Mouse (Mus musculus): ENCODE measurements at regions not wholly inside any gene's neighbourhood (a gene's known extent, or its start where the extent isn't known, plus 50 kb on each side); places are given as distances from the start of the nearest gene placed in this dataset.

DNA sequence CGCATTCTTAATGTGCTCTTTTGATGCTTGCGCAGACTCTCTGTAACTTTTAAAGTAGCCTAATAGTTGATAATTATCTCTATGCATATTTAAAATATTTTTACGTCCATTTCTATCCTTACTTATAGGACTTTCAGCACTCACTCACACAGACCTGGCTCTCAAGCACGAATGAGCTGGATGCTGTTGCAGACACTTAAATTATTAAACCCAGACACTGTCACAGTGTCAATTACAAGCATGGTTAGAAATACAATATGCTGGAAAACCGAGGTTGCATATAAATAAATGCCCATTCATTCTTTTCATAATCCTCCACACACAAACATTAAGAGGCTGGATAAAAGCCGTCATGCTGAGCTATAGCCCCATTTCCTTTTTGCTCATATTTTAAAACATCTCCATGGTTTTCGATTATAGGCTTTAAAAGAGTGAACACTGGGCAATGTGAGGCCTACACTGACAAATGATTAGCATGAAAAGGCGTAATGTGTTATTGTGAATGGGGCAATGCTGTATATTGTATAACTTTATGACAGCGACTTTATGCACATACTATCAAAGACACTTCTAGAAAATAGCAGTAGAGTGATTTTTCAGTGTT lies 566.3 kb downstream of the Pdha2 start:
- DNase-seq, result no peak

DNA sequence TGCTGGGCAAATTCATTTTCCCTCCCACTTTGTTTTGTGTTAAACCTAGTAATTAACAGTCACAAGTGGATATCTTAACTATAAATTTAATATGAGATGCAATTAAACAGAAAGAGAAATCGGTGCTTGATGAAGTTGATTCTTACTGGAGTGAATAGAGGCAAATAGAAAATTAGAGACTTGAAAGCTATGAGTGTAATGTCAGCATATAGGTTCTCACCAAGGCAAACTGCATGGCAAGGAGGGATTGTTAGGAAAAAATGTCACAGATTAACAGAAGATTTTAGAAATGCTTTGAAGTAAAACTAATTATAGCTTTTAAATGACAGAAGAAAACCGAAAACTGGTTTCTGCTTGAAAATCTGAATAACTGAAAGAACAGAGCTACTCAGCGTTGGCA lies 592.3 kb downstream of the Pdha2 start:
- no peak for DNase-seq

Measured in liver (tissue).